Mouse (Mus musculus): Measurements from ENCODE around the gene Slc25a48. TPM values are rescaled to one million over a fixed set of nuclear protein-coding genes. Genes with fewer than 3 reads are reported as not detected.

Slc25a48 gene
- total RNA-seq (2022) = under 1 TPM; 0.09 to 0.25 (median 0.16) TPM

- DNase-seq (ENCODE audit: low spot score in 2 of 2) = no peak
Observed at GRCm38 (mm10) chr13:56438211-56439075, at the start of gene Slc25a48. Slc25a48 (plus strand) TSS chr13:56438355.

DNA sequence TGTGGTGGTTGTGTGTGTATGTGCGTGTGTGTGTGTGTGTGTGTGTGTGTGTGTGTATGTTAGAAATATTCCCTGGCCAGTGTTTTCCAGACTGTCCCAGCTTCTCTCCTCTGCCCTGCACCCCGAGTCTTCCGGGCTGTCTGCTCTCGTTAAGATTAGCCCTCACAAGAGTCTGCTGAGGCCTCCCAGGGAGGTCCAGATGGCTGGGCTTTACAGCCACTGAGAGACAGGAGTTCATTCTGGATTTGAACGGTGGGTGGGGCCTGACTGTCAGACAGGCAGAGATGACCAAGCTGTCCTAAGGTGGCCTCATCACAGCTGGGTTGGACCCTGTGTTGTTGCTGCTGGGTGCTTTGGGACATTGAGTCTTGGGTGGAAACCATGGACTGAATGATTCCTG lies 40.6 kb upstream of the Slc25a48 start:
- no peak for DNase-seq (ENCODE audit: low spot score in 2 of 2)

DNA sequence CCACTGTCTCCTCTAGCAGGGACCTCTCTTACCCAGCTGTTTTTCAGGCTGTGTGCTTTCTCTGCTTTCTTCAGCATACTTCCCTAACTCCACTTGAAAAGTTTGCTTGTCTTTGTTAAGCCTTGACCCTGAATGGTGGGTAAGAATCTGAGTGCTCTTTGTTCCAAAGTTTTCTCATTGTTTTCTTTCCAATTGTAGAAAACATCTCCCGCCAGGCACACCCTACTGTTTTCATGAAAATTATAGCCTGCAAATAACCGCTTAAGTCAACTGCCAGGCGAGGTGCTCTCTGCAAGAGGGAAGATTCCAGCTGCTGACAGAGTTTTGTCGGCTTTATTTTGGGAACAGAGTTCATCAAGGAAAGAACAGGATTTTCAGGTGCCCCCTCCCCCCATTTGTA lies 37.0 kb upstream of the Slc25a48 start:
- DNase-seq (ENCODE audit: low spot score in 2 of 2) = no peak

GRCm38 (mm10) chr13:56403381-56404086 lies 34.6 kb upstream of the Slc25a48 start:
- DNase-seq (ENCODE audit: low spot score in 2 of 2) = no peak

DNA sequence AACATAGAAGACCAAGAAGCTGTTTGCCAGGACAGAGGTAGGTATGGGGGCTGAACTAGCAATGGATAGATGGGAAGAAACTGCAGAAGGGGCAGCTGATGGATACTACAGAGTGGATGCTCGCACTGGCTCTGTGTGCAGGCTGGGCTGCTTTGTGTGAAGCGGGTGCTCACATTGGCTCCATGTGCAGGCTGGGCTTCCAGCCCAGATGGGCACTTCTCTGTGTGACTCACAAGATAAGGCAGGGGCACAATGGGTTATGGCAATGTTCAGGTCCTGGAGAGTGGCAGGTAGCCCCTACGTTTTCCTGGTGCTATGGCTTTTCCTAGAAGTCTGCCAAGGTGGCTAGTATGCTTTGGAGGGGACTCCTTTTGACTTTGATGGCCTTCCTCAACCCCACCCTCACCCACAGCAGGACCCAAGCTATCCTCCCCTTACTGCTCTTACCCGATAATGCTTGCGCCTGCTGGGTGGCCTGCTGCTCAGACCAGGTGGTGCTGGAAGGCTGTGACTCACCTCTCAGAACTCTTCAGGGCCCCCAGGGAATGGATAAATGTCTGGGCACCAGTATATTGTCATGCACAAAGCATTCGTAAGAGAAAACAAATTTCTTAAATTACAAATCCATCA lies 33.5 kb upstream of the Slc25a48 start:
- no peak for DNase-seq (ENCODE audit: low spot score in 2 of 2)

GRCm38 (mm10) chr13:56412286-56412873 lies 25.8 kb upstream of the Slc25a48 start:
- no peak for DNase-seq (ENCODE audit: low spot score in 2 of 2)

- DNase-seq (ENCODE audit: low spot score in 2 of 2) = no peak
Observed at GRCm38 (mm10) chr13:56418685-56419483, 19.3 kb upstream of the Slc25a48 start.

- DNase-seq (ENCODE audit: low spot score in 2 of 2) = no peak
Observed at GRCm38 (mm10) chr13:56419538-56419937, 18.6 kb upstream of the Slc25a48 start.

DNA sequence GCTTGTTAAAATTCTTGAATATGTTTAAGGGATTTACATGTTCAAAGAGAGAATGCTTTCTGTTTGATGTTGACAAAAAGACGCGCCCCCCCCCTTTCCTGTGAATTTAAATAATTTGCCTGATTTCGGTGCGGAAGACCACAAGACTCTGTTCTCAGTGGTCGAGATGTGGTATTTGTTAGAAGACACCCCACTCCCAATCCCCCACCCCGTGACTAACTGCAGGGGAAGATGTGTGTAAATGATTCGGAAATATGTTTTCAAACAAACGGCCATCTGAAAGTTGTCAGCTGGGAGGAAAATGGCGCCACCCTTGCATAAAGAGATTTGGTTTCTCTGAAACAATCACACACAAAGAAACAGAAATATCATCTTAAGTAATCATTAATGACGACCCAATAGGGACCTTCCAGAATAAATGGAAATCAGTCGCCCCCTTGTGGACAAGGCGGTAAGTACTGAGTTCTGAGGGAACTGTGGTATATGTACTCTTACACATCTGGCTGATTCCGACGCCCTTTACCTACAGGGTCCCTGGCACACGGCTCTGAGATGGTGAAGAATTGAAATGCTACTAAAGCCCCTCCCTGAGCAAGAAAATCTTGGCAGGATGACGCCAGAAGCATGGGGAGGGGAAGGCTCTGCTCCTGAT lies 16.0 kb upstream of the Slc25a48 start:
- peak; percentile 35 to 81 for DNase-seq (ENCODE audit: low spot score in 2 of 2)

- DNase-seq (ENCODE audit: low spot score in 2 of 2) = no peak
Observed at GRCm38 (mm10) chr13:56425931-56426330, 12.2 kb upstream of the Slc25a48 start.

- DNase-seq (ENCODE audit: low spot score in 2 of 2) = no peak
Observed at GRCm38 (mm10) chr13:56426365-56426764, 11.8 kb upstream of the Slc25a48 start, which contains the start of gene Gm3045. Gm3045 (plus strand) TSS chr13:56426594.

- peak; percentile 33 to 66 for DNase-seq (ENCODE audit: low spot score in 2 of 2)
Observed at GRCm38 (mm10) chr13:56428724-56429500, 9.2 kb upstream of the Slc25a48 start.

- no peak for DNase-seq (ENCODE audit: low spot score in 2 of 2)
Observed at GRCm38 (mm10) chr13:56432496-56432895, 5.7 kb upstream of the Slc25a48 start.

GRCm38 (mm10) chr13:56433466-56433865 lies 4.7 kb upstream of the Slc25a48 start:
- peak; percentile 28 to 68 for DNase-seq (ENCODE audit: low spot score in 2 of 2)

- DNase-seq (ENCODE audit: low spot score in 2 of 2) = no peak
Observed at GRCm38 (mm10) chr13:56434311-56434751, 3.8 kb upstream of the Slc25a48 start.

DNA sequence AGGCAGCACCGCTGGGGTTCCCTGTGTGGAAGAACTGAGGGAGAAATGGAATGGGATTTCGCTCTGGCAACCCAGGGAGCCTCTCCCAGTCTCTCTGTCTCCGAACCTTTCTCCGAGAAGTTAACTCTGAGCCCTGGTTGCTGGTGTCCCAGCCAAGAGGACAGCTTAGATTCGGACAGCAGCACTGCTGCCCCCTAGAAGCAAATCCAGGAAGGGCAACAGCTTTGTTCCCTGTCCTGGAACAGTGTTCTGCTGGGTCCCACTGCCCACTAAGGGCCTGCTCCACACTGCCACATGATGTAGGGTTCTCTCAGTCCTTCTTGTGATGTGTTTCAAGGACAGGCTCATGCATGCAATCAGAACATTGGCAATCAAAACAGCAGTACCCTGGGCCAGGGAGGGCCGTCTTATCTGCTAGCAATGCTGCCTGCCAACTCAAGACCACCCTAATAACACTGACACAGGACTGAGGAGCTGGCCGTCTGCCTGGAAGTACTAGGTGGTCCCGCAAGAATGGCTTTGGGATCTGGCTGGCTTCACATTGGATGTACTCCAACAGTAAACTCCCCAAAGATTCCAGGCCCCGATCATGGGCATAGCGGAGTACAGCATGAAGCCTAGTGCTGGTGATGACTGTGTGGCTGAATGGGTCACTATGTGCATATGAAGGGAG lies 2.4 kb upstream of the Slc25a48 start:
- DNase-seq (ENCODE audit: low spot score in 2 of 2) = no peak

GRCm38 (mm10) chr13:56443411-56443810 lies 5.3 kb downstream of the Slc25a48 start:
- DNase-seq (ENCODE audit: low spot score in 2 of 2) = no peak

DNA sequence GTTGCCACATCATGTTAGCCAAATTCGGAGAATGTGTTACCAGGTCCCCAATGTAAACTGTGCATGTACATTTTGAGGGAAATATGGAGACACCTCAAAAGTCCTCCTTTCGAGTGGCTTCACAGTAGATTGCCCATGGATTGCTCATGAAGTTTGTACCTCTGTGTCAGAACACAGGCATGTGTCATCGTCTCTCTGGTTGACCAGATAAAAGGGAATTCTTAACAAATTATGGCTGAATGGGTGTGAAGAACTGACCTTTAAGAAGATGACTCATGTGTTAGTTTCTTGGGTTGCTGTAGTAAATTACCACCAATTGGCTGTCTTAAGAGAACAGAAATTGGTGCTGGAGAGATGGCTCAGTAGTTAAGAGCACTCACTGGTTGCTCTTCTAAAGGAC lies 6.0 kb downstream of the Slc25a48 start:
- DNase-seq (ENCODE audit: low spot score in 2 of 2) = no peak

GRCm38 (mm10) chr13:56444996-56445395 lies 6.8 kb downstream of the Slc25a48 start:
- DNase-seq (ENCODE audit: low spot score in 2 of 2) = no peak
